Mouse (Mus musculus): Measurements from ENCODE around the gene Cd4. TPM values are rescaled to one million over a fixed set of nuclear protein-coding genes. Genes with fewer than 3 reads are reported as not detected.

Gene Cd4
- 3.5 and 3.6 TPM in 2 replicates for polyA plus RNA-seq (2011; ENCODE audit: insufficient read depth, insufficient read length, low replicate concordance, missing spikeins)

- H3K27ac ChIP-seq (ENCODE audit: control insufficient read depth, insufficient read depth, low read depth, low read length, poor library complexity): no peak within 1 kb of the TSS
- 39% methylated on average over 9 of the region's 9 CpGs for WGBS
- TF ChIP-seq POLR2A (IDR thresholded peaks at IDR 0.05; ENCODE audit: borderline replicate concordance, control insufficient read depth, low read depth, low read length) (no peak), CTCF (IDR thresholded peaks at IDR 0.05; ENCODE audit: control insufficient read depth, insufficient read depth, low read length) (no peak)
- no peaks in the 10 kb centered on the region for H3K4me1 ChIP-seq (ENCODE audit: control insufficient read depth, insufficient read depth, low read length)
- no peak within 1 kb of the TSS for H3K4me3 ChIP-seq (replicated peaks; ENCODE audit: control insufficient read depth, low read depth, low read length)
These were observed at the start of gene Cd4 for GRCm38 (mm10) chr6:124887986-124888385. Gene Cd4, minus strand, starts transcription at chr6:124888221.

- TF ChIP-seq CTCF (IDR thresholded peaks at IDR 0.05; ENCODE audit: control insufficient read depth, insufficient read depth, low read length) (no peak), POLR2A (IDR thresholded peaks at IDR 0.05; ENCODE audit: borderline replicate concordance, control insufficient read depth, low read depth, low read length) (no peak)
- WGBS: 72% methylated on average over 2 of the region's 2 CpGs
- H3K4me3 ChIP-seq (replicated peaks; ENCODE audit: control insufficient read depth, low read depth, low read length): no peak overlapping the region
- H3K27ac ChIP-seq (ENCODE audit: control insufficient read depth, insufficient read depth, low read depth, low read length, poor library complexity): no peak overlapping the region
- no peaks in the 10 kb centered on the region for H3K4me1 ChIP-seq (ENCODE audit: control insufficient read depth, insufficient read depth, low read length)
These were observed 49.5 kb upstream of the Cd4 start for GRCm38 (mm10) chr6:124937493-124937892.

GRCm38 (mm10) chr6:124936681-124937080 is 48.7 kb upstream of the Cd4 start:
- no peak for TF ChIP-seq POLR2A (IDR thresholded peaks at IDR 0.05; ENCODE audit: borderline replicate concordance, control insufficient read depth, low read depth, low read length)
- TF ChIP-seq CTCF (IDR thresholded peaks at IDR 0.05; ENCODE audit: control insufficient read depth, insufficient read depth, low read length): no peak
- Histone ChIP-seq H3K4me3 (replicated peaks; ENCODE audit: control insufficient read depth, low read depth, low read length) (no peak overlapping the region), H3K27ac (ENCODE audit: control insufficient read depth, insufficient read depth, low read depth, low read length, poor library complexity) (no peak overlapping the region), H3K4me1 (ENCODE audit: control insufficient read depth, insufficient read depth, low read length) (no peaks in the 10 kb centered on the region; the same call in 1 of the 2 replicates)
- WGBS: 72% methylated on average over 1 of the region's 1 CpGs

GRCm38 (mm10) chr6:124934670-124935069 is 46.6 kb upstream of the Cd4 start:
- no peak overlapping the region for H3K4me3 ChIP-seq (replicated peaks; ENCODE audit: control insufficient read depth, low read depth, low read length)
- no peak overlapping the region for H3K27ac ChIP-seq (ENCODE audit: control insufficient read depth, insufficient read depth, low read depth, low read length, poor library complexity)
- TF ChIP-seq POLR2A (IDR thresholded peaks at IDR 0.05; ENCODE audit: borderline replicate concordance, control insufficient read depth, low read depth, low read length) (no peak), CTCF (IDR thresholded peaks at IDR 0.05; ENCODE audit: control insufficient read depth, insufficient read depth, low read length) (no peak)
- 86% methylated on average over 7 of the region's 7 CpGs for WGBS
- no peaks in the 10 kb centered on the region; the same call in 1 of the 2 replicates for H3K4me1 ChIP-seq (ENCODE audit: control insufficient read depth, insufficient read depth, low read length)

- 85% methylated on average over 3 of the region's 3 CpGs for WGBS
- H3K27ac ChIP-seq (ENCODE audit: control insufficient read depth, insufficient read depth, low read depth, low read length, poor library complexity): no peak overlapping the region
- no peaks in the 10 kb centered on the region; the same call in 1 of the 2 replicates for H3K4me1 ChIP-seq (ENCODE audit: control insufficient read depth, insufficient read depth, low read length)
- H3K4me3 ChIP-seq (replicated peaks; ENCODE audit: control insufficient read depth, low read depth, low read length): no peak overlapping the region
- TF ChIP-seq POLR2A (IDR thresholded peaks at IDR 0.05; ENCODE audit: borderline replicate concordance, control insufficient read depth, low read depth, low read length) (no peak), CTCF (IDR thresholded peaks at IDR 0.05; ENCODE audit: control insufficient read depth, insufficient read depth, low read length) (no peak)
These were observed 45.1 kb upstream of the Cd4 start for GRCm38 (mm10) chr6:124933127-124933526.

- no peak for TF ChIP-seq CTCF (IDR thresholded peaks at IDR 0.05; ENCODE audit: control insufficient read depth, insufficient read depth, low read length)
- H3K27ac ChIP-seq (ENCODE audit: control insufficient read depth, insufficient read depth, low read depth, low read length, poor library complexity): no peak overlapping the region
- H3K4me1 ChIP-seq (ENCODE audit: control insufficient read depth, insufficient read depth, low read length): no peaks in the 10 kb centered on the region; the same call in 1 of the 2 replicates
- 80% methylated on average over 12 of the region's 12 CpGs for WGBS
- H3K4me3 ChIP-seq (replicated peaks; ENCODE audit: control insufficient read depth, low read depth, low read length): peak overlapping the region; percentile 83
These were observed 44.3 kb upstream of the Cd4 start for GRCm38 (mm10) chr6:124932314-124932695.

- Histone ChIP-seq H3K27ac (ENCODE audit: control insufficient read depth, insufficient read depth, low read depth, low read length, poor library complexity) (peak overlapping the region; percentile 89), H3K4me1 (ENCODE audit: control insufficient read depth, insufficient read depth, low read length) (no peaks in the 10 kb centered on the region; the same call in 1 of the 2 replicates), H3K4me3 (replicated peaks; ENCODE audit: control insufficient read depth, low read depth, low read length) (peak overlapping the region; percentile 83)
- 3% methylated on average over 48 of the region's 48 CpGs for WGBS
- TF ChIP-seq CTCF (IDR thresholded peaks at IDR 0.05; ENCODE audit: control insufficient read depth, insufficient read depth, low read length) (no peak), POLR2A (IDR thresholded peaks at IDR 0.05; ENCODE audit: borderline replicate concordance, control insufficient read depth, low read depth, low read length) (no peak)
These were observed 43.7 kb upstream of the Cd4 start for GRCm38 (mm10) chr6:124931525-124932313.

- peak; percentile 85 for TF ChIP-seq POLR2A (IDR thresholded peaks at IDR 0.05; ENCODE audit: borderline replicate concordance, control insufficient read depth, low read depth, low read length)
- TF ChIP-seq CTCF (IDR thresholded peaks at IDR 0.05; ENCODE audit: control insufficient read depth, insufficient read depth, low read length): peak; percentile 93
- H3K27ac ChIP-seq (ENCODE audit: control insufficient read depth, insufficient read depth, low read depth, low read length, poor library complexity): peak within 1 kb of the TSS; percentile 89
- WGBS: under 1% methylated on average over 59 of the region's 64 CpGs
- peak within 1 kb of the TSS; percentile 83 for H3K4me3 ChIP-seq (replicated peaks; ENCODE audit: control insufficient read depth, low read depth, low read length)
- no peaks in the 10 kb centered on the region; the same call in 1 of the 2 replicates for H3K4me1 ChIP-seq (ENCODE audit: control insufficient read depth, insufficient read depth, low read length)
These were observed 42.9 kb upstream of the Cd4 start, which contains the start of gene Mlf2 for GRCm38 (mm10) chr6:124930754-124931524. Gene Mlf2, plus strand, starts transcription at chr6:124931386.
